Mouse (Mus musculus) gastrocnemius, postnatal 14 days (tissue): Measurements from ENCODE around the gene Smc6. TPM values are rescaled to one million over a fixed set of nuclear protein-coding genes. Genes with fewer than 3 reads are reported as not detected.

Source experiments
- DNase-seq: peaks from one replicate; pipeline ENCODE4 v3.0.0; 2021; ENCODE audit warnings: mixed read lengths
- intact Hi-C: fragments of 180-260 bp; cut with DNase I; formaldehyde crosslinking; loops from one replicate; pipeline ENCODE4 v1.15.1; 2025; ENCODE audit warnings: low total_unique reads
- total RNA-seq, 2 experiments: library from RNA; stranded (reverse); gene quantifications; 2 replicates each; pipeline ENCODE4 v1.2.3; 2021

The Smc6 gene
- total RNA-seq, 2 experiments from 2014 or later, result 30.4 to 36.0 TPM

DNA sequence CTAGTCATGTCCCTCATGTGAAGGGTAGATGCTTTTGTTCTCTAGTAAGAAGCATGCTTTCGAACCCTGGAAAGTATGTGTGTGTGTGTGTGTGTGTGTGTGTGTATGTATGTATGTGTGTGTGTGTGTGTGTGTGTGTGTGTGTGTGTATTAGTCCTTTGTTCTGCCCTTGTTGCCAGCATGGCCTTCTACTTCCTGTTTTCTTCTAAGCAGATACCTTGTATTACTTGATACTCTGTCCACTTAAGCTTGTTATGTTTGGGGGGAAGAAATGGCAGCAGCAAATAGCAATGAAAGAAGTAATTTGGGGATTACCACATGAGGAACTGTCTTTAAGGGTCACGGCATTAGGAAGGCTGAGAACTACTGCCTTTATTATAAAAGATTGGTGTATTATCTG lies 10.9 kb downstream of the Smc6 start:
- DNase-seq, result no peak
- intact Hi-C loops, result no loop called here

DNA sequence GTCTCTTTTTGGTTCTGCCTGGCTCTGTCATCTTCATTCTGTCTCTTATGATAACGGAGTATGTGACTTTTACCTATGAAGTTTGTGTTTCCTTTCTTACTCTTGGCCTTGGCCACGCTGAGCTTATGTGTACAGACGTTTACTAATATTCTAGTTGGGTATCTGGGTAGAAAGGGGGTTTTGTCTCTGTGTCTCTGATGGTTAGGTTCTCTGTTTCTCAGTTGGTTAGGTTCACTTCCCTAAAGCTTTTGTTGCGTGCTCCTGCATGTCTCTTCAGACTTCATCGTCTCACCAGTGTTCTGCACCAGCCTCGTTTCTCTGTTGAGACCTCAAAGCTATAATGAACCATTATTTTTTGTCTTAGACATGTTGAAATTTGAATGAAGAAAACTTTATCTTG lies 11.5 kb downstream of the Smc6 start:
- no peak for DNase-seq
- intact Hi-C loops, result no loop called here

DNA sequence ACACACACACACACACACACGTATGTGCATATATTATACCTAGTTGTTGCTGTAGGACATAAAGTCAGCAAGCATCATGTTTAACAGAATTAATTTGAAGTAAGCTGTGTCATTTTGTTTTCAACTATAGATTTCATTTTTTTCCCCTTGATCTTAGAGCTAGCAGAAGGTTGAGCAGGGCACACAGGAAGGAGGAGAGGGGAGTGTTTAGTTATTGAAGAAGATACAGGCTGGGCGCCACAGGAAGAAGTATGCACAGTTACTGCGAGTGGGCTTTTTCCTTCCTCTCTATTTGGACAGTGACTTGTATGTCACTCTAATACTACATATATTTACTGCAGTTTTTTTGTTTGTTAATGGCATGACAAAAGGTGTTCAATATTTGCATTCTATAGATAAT lies 14.2 kb downstream of the Smc6 start:
- intact Hi-C loops, result no loop called here
- no peak for DNase-seq

GRCm38 (mm10) chr12:11281584-11281983 lies 15.9 kb downstream of the Smc6 start:
- no peak for DNase-seq
- intact Hi-C loops, result no loop called here

- DNase-seq, result no peak
- intact Hi-C loops, result no loop called here
Measured at GRCm38 (mm10) chr12:11286382-11286781, 20.7 kb downstream of the Smc6 start.

DNA sequence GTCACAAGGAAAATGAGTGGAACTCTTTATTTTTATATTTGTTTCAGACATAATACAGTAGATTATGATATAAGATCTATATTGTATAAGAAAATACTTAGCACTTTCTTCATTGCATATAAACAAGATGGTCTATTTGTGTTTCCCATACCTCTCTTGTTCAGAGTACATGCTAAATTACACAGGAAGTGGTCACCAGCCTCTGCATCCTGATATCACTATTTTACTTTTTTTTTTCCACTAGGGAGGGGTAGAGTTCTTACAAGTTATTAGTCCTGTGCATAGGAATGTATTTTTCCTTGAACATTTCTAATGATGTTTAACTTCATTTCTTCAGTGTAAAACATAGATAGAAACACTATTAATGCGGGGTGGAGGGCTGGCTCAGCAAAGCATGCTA lies 35.2 kb downstream of the Smc6 start:
- intact Hi-C loops, result no loop called here
- DNase-seq, result no peak

DNA sequence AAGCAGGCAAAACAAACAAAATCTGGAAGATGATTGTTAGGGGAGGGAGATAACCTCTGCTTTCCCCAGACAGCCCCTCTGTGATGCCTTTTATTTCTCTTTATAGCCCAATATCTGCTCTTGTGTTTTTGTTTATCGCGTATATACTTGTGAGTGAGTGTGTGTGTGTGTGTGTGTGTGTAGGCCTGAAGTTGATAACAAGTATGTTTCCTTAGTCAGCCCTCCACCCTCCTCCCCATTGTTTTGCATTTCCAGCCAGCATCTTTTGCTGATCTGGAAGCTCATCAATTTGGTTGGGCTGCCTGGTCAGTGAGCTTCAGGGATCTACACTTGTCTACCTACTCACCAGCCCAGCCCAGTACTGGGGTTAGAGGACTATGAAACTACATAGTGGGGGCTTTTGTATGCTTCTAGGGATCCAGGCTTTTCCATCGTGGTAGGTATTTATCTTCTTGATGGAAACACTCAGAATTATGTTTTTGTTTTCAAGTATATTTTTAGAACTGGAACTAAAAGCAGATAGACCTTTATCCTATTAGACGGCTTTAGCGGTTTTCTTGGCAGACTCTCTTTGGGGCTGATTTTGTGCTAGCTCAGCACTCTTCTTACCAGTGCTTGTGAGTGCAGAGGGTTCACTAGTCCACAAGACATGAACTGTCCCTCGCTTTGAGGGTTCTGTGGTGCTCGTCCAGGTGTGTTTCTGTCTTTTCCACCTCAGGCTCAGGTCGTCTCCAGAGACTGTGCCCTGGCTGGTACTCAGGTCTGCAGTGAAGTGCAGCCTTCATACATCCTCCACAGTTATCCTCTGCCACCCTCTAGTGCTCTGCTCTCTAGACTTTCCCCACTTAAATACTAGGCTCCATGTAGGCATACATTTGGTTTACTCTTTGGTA lies 41.3 kb downstream of the Smc6 start:
- DNase-seq, result no peak
- intact Hi-C loops, result no loop called here

DNA sequence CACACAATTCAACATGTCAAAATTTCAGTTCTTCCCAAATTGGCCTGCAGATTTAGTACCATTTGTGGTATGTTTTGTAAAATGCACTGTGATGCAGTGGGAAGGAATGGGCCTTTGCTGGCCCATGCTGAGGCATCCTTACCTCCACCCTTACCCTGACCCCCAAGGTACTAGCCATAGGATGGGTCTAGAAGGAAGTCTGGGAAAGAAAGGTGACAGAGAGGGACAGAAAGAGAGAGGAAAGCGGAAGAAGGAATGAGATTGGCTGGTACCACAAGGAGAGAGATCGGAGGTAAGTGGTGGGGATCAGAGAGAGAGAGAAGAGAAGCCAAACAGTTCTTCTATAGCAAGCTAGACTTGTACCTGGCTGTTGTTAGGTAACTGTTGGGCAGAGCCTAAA lies 45.4 kb downstream of the Smc6 start:
- intact Hi-C loops, result no loop called here
- no peak for DNase-seq

- DNase-seq, result no peak
- intact Hi-C loops, result no loop called here
Measured at GRCm38 (mm10) chr12:11313840-11314239, 48.2 kb downstream of the Smc6 start.

GRCm38 (mm10) chr12:11317671-11318070 lies 52.0 kb downstream of the Smc6 start:
- DNase-seq, result no peak
- intact Hi-C loops, result no loop called here

GRCm38 (mm10) chr12:11324480-11324879 lies 58.8 kb downstream of the Smc6 start:
- intact Hi-C loops, result no loop called here
- DNase-seq, result no peak

GRCm38 (mm10) chr12:11326483-11326882 lies 60.8 kb downstream of the Smc6 start:
- intact Hi-C loops, result no loop called here
- DNase-seq, result no peak

DNA sequence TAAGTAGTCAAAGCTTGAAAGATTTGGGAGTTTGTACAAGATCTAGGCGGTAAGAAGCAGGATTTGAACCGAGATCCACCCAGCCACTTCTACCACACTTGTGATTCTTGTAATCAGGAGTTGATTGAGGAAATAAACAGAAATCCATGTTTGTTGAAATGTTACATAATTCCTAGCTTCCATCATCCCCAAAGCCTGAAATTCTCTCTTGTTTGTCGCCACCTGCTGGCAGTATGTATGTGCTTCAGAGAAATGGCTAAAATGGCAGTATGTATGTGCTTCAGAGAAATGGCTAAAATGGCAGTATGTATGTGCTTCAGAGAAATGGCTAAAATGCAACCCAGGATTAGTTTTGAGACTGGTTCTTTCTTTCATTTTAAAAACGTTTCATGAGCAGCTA lies 71.2 kb downstream of the Smc6 start:
- intact Hi-C loops, result loop anchor here (5.0 kb wide), 1 partner anchor 140 kb away; no protein-coding TSS in a partner anchor
- peak; percentile 34 for DNase-seq

- DNase-seq, result no peak
- intact Hi-C loops, result loop anchor here (5.0 kb wide), 1 partner anchor 141 kb away; no protein-coding TSS in a partner anchor
Measured at GRCm38 (mm10) chr12:11338251-11338650, 72.6 kb downstream of the Smc6 start.

DNA sequence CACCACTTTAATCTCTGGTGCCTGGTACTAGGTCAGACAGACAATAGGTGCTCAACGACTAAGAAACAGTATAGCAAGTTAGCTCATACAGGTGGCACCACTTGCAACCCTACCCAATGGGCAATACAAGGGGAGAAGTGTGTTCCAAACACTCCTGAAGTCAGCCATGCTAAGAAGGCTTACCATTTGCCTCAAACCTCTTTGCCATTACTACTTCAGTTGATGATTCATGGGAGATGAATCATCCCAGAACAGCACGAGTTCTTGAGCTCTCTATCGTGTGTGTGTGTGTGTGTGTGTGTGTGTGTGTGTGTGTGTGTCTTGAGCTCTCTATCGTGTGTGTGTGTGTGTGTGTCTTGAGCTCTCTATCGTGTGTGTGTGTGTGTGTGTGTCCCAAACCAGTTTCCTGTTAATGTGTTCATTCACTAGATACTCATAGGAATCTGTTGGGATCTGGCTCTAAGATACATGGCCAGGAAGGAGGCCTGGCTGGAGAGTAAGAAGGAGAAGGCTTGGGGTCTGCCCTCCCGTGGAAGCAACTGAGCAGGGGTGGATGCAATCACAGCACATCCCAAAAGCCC lies 76.4 kb downstream of the Smc6 start:
- DNase-seq, result no peak
- intact Hi-C loops, result no loop called here

- no peak for DNase-seq
- intact Hi-C loops, result no loop called here
Measured at GRCm38 (mm10) chr12:11345963-11346362, 80.3 kb downstream of the Smc6 start.

DNA sequence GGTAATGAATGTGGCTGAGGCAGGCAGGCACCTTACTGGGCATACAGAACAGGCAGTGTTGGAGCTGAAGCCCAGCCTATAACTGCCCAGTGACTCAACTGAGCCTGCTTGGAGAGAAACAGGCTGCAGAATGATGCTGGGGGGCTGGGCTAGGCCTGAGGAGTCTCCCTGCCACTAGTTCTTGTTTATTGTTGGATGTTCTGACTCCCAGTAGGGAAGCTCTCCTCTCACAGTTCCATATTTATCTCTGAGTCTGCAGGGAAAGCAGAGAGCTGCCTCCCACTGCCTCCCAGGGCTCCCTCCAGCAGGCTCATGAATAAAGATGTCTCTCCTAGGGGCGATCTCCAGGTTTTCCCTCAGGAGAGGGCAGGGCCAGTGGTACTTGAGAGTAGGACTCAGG lies 82.7 kb downstream of the Smc6 start:
- DNase-seq, result no peak
- intact Hi-C loops, result no loop called here

DNA sequence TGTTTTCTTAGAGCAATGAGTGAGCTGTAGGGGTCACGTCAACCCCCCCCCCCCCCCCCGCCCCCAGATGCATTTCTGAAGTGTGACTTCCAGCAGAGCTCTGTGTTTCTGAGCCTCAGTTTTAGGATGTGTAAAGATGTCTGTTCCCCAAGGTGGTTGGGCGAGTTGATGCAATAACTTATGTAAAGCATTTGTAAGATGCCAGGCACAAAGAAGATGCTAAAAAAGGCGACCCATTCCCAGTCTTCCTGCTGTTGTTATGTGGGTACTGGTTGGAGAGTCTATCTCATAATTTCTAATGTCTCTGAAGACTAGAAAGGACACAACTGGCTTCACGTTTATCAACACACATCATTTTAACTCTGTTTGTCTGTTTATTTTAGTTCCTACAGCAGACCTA lies 84.2 kb downstream of the Smc6 start:
- DNase-seq, result no peak
- intact Hi-C loops, result loop anchor here (5.0 kb wide), 1 partner anchor 797 kb away; no protein-coding TSS in a partner anchor

DNA sequence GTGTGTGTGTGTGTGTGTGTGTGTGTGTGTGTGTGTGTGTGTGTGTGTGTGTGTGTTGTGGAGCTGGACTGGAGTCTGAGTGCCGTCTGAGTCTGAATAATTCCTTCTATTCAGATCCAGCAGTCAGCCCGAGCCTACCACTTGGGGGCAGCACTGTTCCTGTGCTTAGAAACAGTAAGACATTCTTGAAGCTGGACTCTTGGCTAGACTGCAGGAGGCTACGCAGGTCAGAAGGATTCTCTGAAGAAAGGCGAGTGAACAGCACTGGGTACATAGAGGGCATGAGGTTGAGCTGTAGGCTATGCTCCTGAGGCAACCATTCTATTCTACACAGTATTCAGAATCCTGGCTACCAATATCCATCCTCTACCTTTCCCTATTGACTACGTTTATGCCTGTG lies 85.2 kb downstream of the Smc6 start:
- intact Hi-C loops, result loop anchor here (5.0 kb wide), 1 partner anchor 796 kb away; no protein-coding TSS in a partner anchor
- DNase-seq, result peak; percentile 72

GRCm38 (mm10) chr12:11362435-11362834 lies 96.7 kb downstream of the Smc6 start:
- no peak for DNase-seq
- intact Hi-C loops, result no loop called here

GRCm38 (mm10) chr12:11364870-11365269 lies 99.2 kb downstream of the Smc6 start:
- DNase-seq, result no peak
- intact Hi-C loops, result no loop called here
